1 mouse cellular context compared by ENCODE assay signal in the genomic region with DNA sequence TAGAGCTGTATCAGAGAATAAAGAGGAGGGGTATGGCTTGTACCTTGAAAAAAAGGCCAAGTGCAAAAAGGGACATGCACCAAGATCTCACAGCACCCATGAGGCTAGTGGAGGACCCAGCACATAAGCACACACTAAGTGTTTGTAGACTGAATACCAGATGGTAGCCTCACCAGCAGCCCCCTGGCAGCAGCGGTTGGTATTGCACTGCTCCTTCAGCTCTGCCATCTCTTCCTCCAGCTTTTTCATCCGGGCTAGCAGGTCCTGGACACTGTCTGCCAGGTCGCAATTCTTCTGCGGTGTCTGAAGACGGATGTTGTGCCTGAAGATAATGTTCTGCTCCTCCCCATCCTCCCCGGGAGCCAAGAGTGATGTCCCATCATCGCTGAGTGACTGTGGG.
TF ChIP-seq lines count a peak whose summit lies in the region.

No protein-coding gene starts in this region.

TF ChIP-seq in CH12.LX, 34 proteins besides CTCF, POLR2A, EP300 and RAD21 (continued from another document):
- TF ChIP-seq MAZ (IDR thresholded peaks at IDR 0.05; ENCODE audit: low read depth, low read length), result no peak
- no peak for TF ChIP-seq USF1 (IDR thresholded peaks at IDR 0.05; ENCODE audit: low read depth, low read length)
- TF ChIP-seq RCOR1 (conservative IDR thresholded peaks at IDR 0.05; ENCODE audit: low read depth, low read length), result no peak
